Mouse (Mus musculus): ENCODE data around the gene Asgr1.

GRCm38 (mm10) chr11:70040184-70040583, 13.7 kb upstream of the Asgr1 start:
- TF ChIP-seq POLR2A (IDR thresholded peaks at IDR 0.05; ENCODE audit: extremely low read depth, insufficient read depth, low read length): no peak
- TF ChIP-seq CTCF (IDR thresholded peaks at IDR 0.05; ENCODE audit: extremely low read depth, insufficient read depth, low read length): no peak

All from cortical plate, adult 2 months (tissue).